Mouse (Mus musculus) intestine, embryonic 15.5 days (tissue): ENCODE data around the gene Cdkn1a. TPM values are rescaled to one million over a fixed set of nuclear protein-coding genes. Genes with fewer than 3 reads are reported as not detected.

Experiments used
- ATAC-seq: fragments of 200-750 bp; cut with Nextera tagmentation; 2 replicates; pipeline ENCODE4 v1.8.0; 2017; ENCODE audit warnings: moderate TSS enrichment, moderate library complexity
- H3K27ac ChIP-seq: fragments of 300-500 bp; sonication (generic); 2 replicates; pipeline ENCODE4 v1.5.1; 2015; ENCODE audit warnings: mild to moderate bottlenecking, inconsistent platforms
- H3K27me3 ChIP-seq: fragments of 300-500 bp; sonication (generic); replicated peaks from 2 replicates; pipeline ENCODE4 v1.6.1; 2015; ENCODE audit warnings: inconsistent platforms
- H3K36me3 ChIP-seq: fragments of 300-500 bp; sonication (generic); 2 replicates; pipeline ENCODE4 v1.6.1; 2015; ENCODE audit warnings: inconsistent platforms
- H3K4me1 ChIP-seq: fragments of 300-500 bp; sonication (generic); replicated peaks from 2 replicates; pipeline ENCODE4 v1.6.1; 2015; ENCODE audit warnings: inconsistent platforms
- H3K4me2 ChIP-seq: fragments of 300-500 bp; sonication (generic); replicated peaks from 2 replicates; pipeline ENCODE4 v1.6.1; 2015; ENCODE audit warnings: mild to moderate bottlenecking, inconsistent platforms
- H3K4me3 ChIP-seq: fragments of 300-500 bp; sonication (generic); replicated peaks from 2 replicates; pipeline ENCODE4 v1.5.1; 2015; ENCODE audit warnings: inconsistent platforms
- H3K9ac ChIP-seq: fragments of 300-500 bp; sonication (generic); 2 replicates; pipeline ENCODE4 v1.6.1; 2015; ENCODE audit warnings: inconsistent platforms
- H3K9me3 ChIP-seq: fragments of 300-500 bp; sonication (generic); 2 replicates; pipeline ENCODE4 v1.6.1; 2016; ENCODE audit warnings: inconsistent platforms
- WGBS: fragments of 180-500 bp; shearing (Covaris S2); methylation state at CpG from one replicate; pipeline ENCODE4 v1.1.7; 2015; 5-methylcytosine and 5-hydroxymethylcytosine counted together
- polyA plus RNA-seq: library from polyadenylated mRNA; unstranded; fragments of >200 nt; fragmentation: Nextera tagmentation; extraction: Ambion mirVana; gene quantifications from 2 replicates; pipeline ENCODE4 v1.2.1, GENCODE M21; 2015

Cdkn1a gene
- polyA plus RNA-seq, 1 experiment from 2014 or later, result 92.2 TPM

- Histone ChIP-seq H3K4me1 (peaks cover 32% of the 10 kb centered on the region), H3K9ac (no peak overlapping the region), H3K4me2 (no peak overlapping the region), H3K9me3 (no peaks in the 10 kb centered on the region), H3K27me3 (no peaks in the 10 kb centered on the region), H3K27ac (no peak overlapping the region), H3K4me3 (no peak overlapping the region), H3K36me3 (no peaks in the 10 kb centered on the region)
- ATAC-seq, result no peak
- WGBS, result 88% methylated on average over 8 of the region's 8 CpGs
Observed at GRCm38 (mm10) chr17:29076235-29076634, 14.5 kb upstream of the Cdkn1a start.

GRCm38 (mm10) chr17:29077786-29078509, 12.8 kb upstream of the Cdkn1a start:
- Histone ChIP-seq H3K27ac (no peak overlapping the region), H3K9ac (0 out of 2 replicates have a peak overlapping the region, but pooled peaks have one; percentile 26)

GRCm38 (mm10) chr17:29078519-29079383, 12.0 kb upstream of the Cdkn1a start:
- peak; percentile 34; the same call in 1 of the 2 replicates for ATAC-seq
- Histone ChIP-seq H3K9ac (0 out of 2 replicates have a peak overlapping the region, but pooled peaks have one; percentile 26), H3K36me3 (no peaks in the 10 kb centered on the region), H3K27ac (no peak overlapping the region), H3K4me2 (peak overlapping the region; percentile 63), H3K9me3 (no peaks in the 10 kb centered on the region), H3K4me1 (peaks cover 26% of the 10 kb centered on the region), H3K4me3 (peak overlapping the region; percentile 19; the same call in 1 of the 2 replicates), H3K27me3 (0 out of 2 replicates have a peak, but pooled peaks cover 3% of the 10 kb centered on the region)
- WGBS, result 13% methylated on average over 25 of the region's 25 CpGs

More at GRCm38 (mm10) chr17:29077786-29078509, 12.8 kb upstream of the Cdkn1a start:
- Histone ChIP-seq H3K27me3 (0 out of 2 replicates have a peak, but pooled peaks cover 3% of the 10 kb centered on the region), H3K36me3 (no peaks in the 10 kb centered on the region), H3K4me2 (peak overlapping the region; percentile 63), H3K4me1 (peaks cover 34% of the 10 kb centered on the region), H3K9me3 (no peaks in the 10 kb centered on the region), H3K4me3 (peak overlapping the region; percentile 19; the same call in 1 of the 2 replicates)
- 23% methylated on average over 14 of the region's 14 CpGs for WGBS
- 0 out of 2 replicates have a peak, but pooled peaks have one; percentile 27 for ATAC-seq

- 0 out of 2 replicates have a peak, but pooled peaks cover 3% of the 10 kb centered on the region for H3K27me3 ChIP-seq
- no peaks in the 10 kb centered on the region for H3K9me3 ChIP-seq
- no peak overlapping the region for H3K4me3 ChIP-seq
- no peak overlapping the region for H3K9ac ChIP-seq
- H3K4me2 ChIP-seq, result peak overlapping the region; percentile 45
- H3K27ac ChIP-seq, result peak overlapping the region; percentile 57
- peak; percentile 73 for ATAC-seq
- WGBS, result 5% methylated on average over 23 of the region's 23 CpGs
- H3K4me1 ChIP-seq, result peaks cover 26% of the 10 kb centered on the region
- H3K36me3 ChIP-seq, result no peaks in the 10 kb centered on the region
Observed at GRCm38 (mm10) chr17:29080758-29081617, 9.8 kb upstream of the Cdkn1a start.

GRCm38 (mm10) chr17:29081618-29082381, 9.0 kb upstream of the Cdkn1a start:
- H3K9ac ChIP-seq, result no peak overlapping the region

GRCm38 (mm10) chr17:29083586-29083985, 7.2 kb upstream of the Cdkn1a start:
- 91% methylated on average over 8 of the region's 8 CpGs for WGBS
- Histone ChIP-seq H3K4me1 (peaks cover 20% of the 10 kb centered on the region), H3K4me3 (no peak overlapping the region), H3K27ac (no peak overlapping the region), H3K36me3 (no peaks in the 10 kb centered on the region), H3K9me3 (no peaks in the 10 kb centered on the region), H3K4me2 (no peak overlapping the region), H3K9ac (no peak overlapping the region), H3K27me3 (0 out of 2 replicates have a peak, but pooled peaks cover 3% of the 10 kb centered on the region)
- no peak for ATAC-seq

More at GRCm38 (mm10) chr17:29081618-29082381, 9.0 kb upstream of the Cdkn1a start:
- H3K4me1 ChIP-seq, result peaks cover 26% of the 10 kb centered on the region
- H3K36me3 ChIP-seq, result no peaks in the 10 kb centered on the region
- 18% methylated on average over 21 of the region's 21 CpGs for WGBS
- peak overlapping the region; percentile 45 for H3K4me2 ChIP-seq
- no peak for ATAC-seq
- H3K27me3 ChIP-seq, result 0 out of 2 replicates have a peak, but pooled peaks cover 3% of the 10 kb centered on the region
- no peak overlapping the region for H3K4me3 ChIP-seq
- peak overlapping the region; percentile 57; the same call in 1 of the 2 replicates for H3K27ac ChIP-seq
- H3K9me3 ChIP-seq, result no peaks in the 10 kb centered on the region

GRCm38 (mm10) chr17:29084656-29085055, 6.1 kb upstream of the Cdkn1a start:
- no peak overlapping the region for H3K9ac ChIP-seq
- no peaks in the 10 kb centered on the region for H3K9me3 ChIP-seq
- H3K36me3 ChIP-seq, result no peaks in the 10 kb centered on the region
- 90% methylated on average over 7 of the region's 7 CpGs for WGBS
- H3K27ac ChIP-seq, result no peak overlapping the region
- 0 out of 2 replicates have a peak, but pooled peaks cover 3% of the 10 kb centered on the region for H3K27me3 ChIP-seq
- H3K4me3 ChIP-seq, result no peak overlapping the region
- no peak for ATAC-seq
- no peak overlapping the region for H3K4me2 ChIP-seq
- H3K4me1 ChIP-seq, result peaks cover 13% of the 10 kb centered on the region

- Histone ChIP-seq H3K27ac (no peak overlapping the region), H3K4me2 (no peak overlapping the region), H3K27me3 (0 out of 2 replicates have a peak, but pooled peaks cover 3% of the 10 kb centered on the region), H3K4me1 (peaks cover 13% of the 10 kb centered on the region), H3K4me3 (no peak overlapping the region), H3K9ac (no peak overlapping the region), H3K9me3 (no peaks in the 10 kb centered on the region), H3K36me3 (no peaks in the 10 kb centered on the region)
- WGBS, result 83% methylated on average over 10 of the region's 10 CpGs
- no peak for ATAC-seq
Observed at GRCm38 (mm10) chr17:29085266-29085665, 5.5 kb upstream of the Cdkn1a start.

- Histone ChIP-seq H3K27me3 (no peaks in the 10 kb centered on the region), H3K4me3 (no peak overlapping the region), H3K9me3 (no peaks in the 10 kb centered on the region), H3K4me2 (no peak overlapping the region), H3K27ac (no peak overlapping the region), H3K36me3 (no peaks in the 10 kb centered on the region), H3K4me1 (peaks cover 10% of the 10 kb centered on the region; the same call in 1 of the 2 replicates), H3K9ac (no peak overlapping the region)
- 70% methylated on average over 4 of the region's 4 CpGs for WGBS
- ATAC-seq, result no peak
Observed at GRCm38 (mm10) chr17:29086916-29087315, 3.9 kb upstream of the Cdkn1a start.

GRCm38 (mm10) chr17:29091348-29091944, 670 bp downstream of the Cdkn1a start:
- no peaks in the 10 kb centered on the region for H3K9me3 ChIP-seq
- H3K9ac ChIP-seq, result no peak overlapping the region
- WGBS, result 33% methylated on average over 6 of the region's 6 CpGs
- no peak overlapping the region for H3K4me2 ChIP-seq
- peaks cover 29% of the 10 kb centered on the region for H3K4me1 ChIP-seq
- no peak overlapping the region for H3K4me3 ChIP-seq
- H3K36me3 ChIP-seq, result no peaks in the 10 kb centered on the region
- no peak for ATAC-seq
- no peak overlapping the region for H3K27ac ChIP-seq
- H3K27me3 ChIP-seq, result no peaks in the 10 kb centered on the region
